Mouse (Mus musculus): ENCODE measurements around the gene Panx1. TPM values are rescaled to one million over a fixed set of nuclear protein-coding genes. Genes with fewer than 3 reads are reported as not detected.

The Panx1 gene
- total and polyA plus RNA-seq, 3 experiments: 0.49 TPM; not detected in 2

DNA sequence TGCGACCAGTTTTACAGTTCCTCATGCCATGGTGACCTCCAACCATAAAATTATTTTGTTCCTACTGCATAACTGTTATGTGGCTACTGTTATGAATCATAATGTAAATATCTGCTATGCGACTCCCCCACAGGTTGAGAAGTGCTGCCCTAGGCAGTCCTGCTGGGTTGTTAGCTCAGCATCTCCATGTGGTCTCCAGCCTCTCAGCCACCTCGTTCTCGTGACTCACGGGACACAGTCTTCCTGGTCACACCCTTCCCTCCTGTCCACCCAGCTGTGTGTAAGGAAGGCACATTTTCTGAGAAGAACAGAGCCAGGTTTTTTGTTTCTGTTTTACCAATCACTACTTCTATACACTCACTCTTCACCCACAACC lies 26.5 kb downstream of the Panx1 start:
- no peaks in the 10 kb centered on the region for H3K9me3 ChIP-seq (replicated peaks)
- peaks cover 2% of the 10 kb centered on the region; the same call in 1 of the 2 replicates for H3K27me3 ChIP-seq (ENCODE audit: insufficient read depth, low read length)
- H3K36me3 ChIP-seq (replicated peaks): no peaks in the 10 kb centered on the region
- H3K4me3 ChIP-seq (ENCODE audit: low read depth, low read length): no peak overlapping the region
- TF ChIP-seq POLR2AphosphoS5 (IDR thresholded peaks at IDR 0.05; ENCODE audit: insufficient replicate concordance, low read depth, low read length): no peak
- no peak for TF ChIP-seq CTCF (IDR thresholded peaks at IDR 0.05; ENCODE audit: low read depth, low read length)
- no peak for TF ChIP-seq GATA2 (IDR thresholded peaks at IDR 0.05; ENCODE audit: borderline replicate concordance, low read depth, low read length)
- no peaks in the 10 kb centered on the region for H3K4me1 ChIP-seq (ENCODE audit: insufficient read depth, low read depth, low read length)
- no peak for DNase-seq (ENCODE audit: low spot score)
- ATAC-seq (ENCODE audit: extremely low read depth, insufficient number of reproducible peaks, low FRiP score, poor library complexity, severe bottlenecking): no peak

DNA sequence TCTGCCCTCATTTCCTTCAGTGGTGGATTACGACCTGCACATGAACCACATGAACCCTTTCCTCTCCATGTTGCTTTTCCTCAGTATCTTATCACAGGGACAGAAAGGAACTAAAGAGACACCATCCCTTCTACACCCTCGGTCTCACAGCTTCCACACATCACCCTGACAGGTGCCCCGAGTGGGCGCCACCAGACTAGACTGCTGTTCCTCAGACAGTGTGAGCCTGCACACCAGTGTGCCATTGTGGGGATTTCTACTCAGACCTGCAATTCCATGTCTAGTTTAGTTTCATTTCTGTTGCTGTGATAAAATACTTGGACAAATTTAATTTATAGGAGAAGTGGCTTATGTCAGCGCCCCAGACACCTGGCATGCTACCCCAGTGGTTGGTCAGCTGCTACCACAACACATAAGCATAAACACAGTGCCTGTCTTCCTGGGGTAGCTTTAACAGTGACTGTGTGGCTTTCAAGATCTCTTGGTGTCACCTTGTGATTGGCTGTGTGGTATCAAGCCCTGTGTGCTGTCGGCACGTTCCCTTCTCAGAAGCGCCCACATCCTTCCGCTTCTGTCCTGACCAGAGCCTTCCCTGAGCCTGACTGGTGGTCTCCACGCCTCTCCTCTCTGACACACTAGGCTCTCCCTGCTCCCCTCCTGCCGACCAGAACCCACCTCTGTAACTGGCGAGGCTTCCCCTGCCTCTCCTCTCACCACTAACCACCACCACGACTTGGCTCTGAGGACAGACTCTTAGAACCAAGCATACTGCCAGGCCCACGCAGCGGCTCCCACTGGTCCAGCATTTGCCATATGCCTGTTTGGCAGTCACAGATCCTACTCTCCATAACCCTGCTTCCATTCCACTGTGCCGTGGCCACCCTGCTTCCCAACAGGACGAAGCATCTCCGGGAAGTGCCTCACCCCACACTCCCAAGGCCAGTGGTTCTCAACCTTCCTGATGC lies 27.2 kb downstream of the Panx1 start:
- no peaks in the 10 kb centered on the region for H3K4me1 ChIP-seq (ENCODE audit: insufficient read depth, low read depth, low read length)
- DNase-seq (ENCODE audit: low spot score) (no peak), ATAC-seq (ENCODE audit: extremely low read depth, insufficient number of reproducible peaks, low FRiP score, poor library complexity, severe bottlenecking) (no peak)
- no peaks in the 10 kb centered on the region for H3K36me3 ChIP-seq (replicated peaks)
- H3K4me3 ChIP-seq (ENCODE audit: low read depth, low read length): no peak overlapping the region
- H3K27me3 ChIP-seq (ENCODE audit: insufficient read depth, low read length): peaks cover 2% of the 10 kb centered on the region; the same call in 1 of the 2 replicates
- H3K9me3 ChIP-seq (replicated peaks): no peaks in the 10 kb centered on the region
- TF ChIP-seq POLR2AphosphoS5 (IDR thresholded peaks at IDR 0.05; ENCODE audit: insufficient replicate concordance, low read depth, low read length): no peak
- TF ChIP-seq CTCF (IDR thresholded peaks at IDR 0.05; ENCODE audit: low read depth, low read length): no peak
- TF ChIP-seq GATA1 (IDR thresholded peaks at IDR 0.05; ENCODE audit: borderline replicate concordance, low read length): no peak
- TF ChIP-seq GATA2 (IDR thresholded peaks at IDR 0.05; ENCODE audit: borderline replicate concordance, low read depth, low read length): no peak
- no peak for TF ChIP-seq TAL1 (conservative IDR thresholded peaks at IDR 0.05; ENCODE audit: low read depth, low read length)

GRCm38 (mm10) chr9:15015223-15015956 lies 29.9 kb downstream of the Panx1 start:
- Histone ChIP-seq H3K36me3 (replicated peaks) (no peaks in the 10 kb centered on the region), H3K4me1 (ENCODE audit: insufficient read depth, low read depth, low read length) (no peaks in the 10 kb centered on the region), H3K9me3 (replicated peaks) (no peaks in the 10 kb centered on the region), H3K27me3 (ENCODE audit: insufficient read depth, low read length) (no peaks in the 10 kb centered on the region; the same call in 1 of the 2 replicates), H3K4me3 (ENCODE audit: low read depth, low read length) (no peak overlapping the region)
- peak; percentile 26 for DNase-seq (ENCODE audit: low spot score)
- no peak for TF ChIP-seq GATA1 (IDR thresholded peaks at IDR 0.05; ENCODE audit: borderline replicate concordance, low read length)
- TF ChIP-seq CTCF (IDR thresholded peaks at IDR 0.05; ENCODE audit: low read depth, low read length): peak; percentile 67
- no peak; the same call in 1 of the 2 replicates for ATAC-seq (ENCODE audit: extremely low read depth, insufficient number of reproducible peaks, low FRiP score, poor library complexity, severe bottlenecking)

DNA sequence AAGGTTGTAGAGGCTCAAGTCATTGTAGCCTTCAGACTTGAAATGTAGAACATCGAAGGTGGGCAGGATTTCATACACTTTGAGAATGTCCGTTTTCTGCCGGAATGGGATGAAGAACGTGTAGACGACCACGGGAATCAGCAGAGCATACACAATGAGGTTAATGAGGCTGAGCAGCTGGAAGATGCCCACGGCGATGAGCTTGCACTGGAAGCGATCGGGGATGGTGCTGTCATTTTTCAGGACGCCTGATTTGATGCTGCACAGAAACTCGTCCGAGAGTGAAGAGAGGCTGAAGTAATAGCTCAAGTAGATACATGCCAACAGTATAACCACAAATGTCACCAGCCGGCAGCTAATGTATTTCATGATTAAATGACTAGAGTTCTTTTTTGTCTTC lies 37.7 kb downstream of the Panx1 start:
- DNase-seq (ENCODE audit: low spot score) (no peak), ATAC-seq (ENCODE audit: extremely low read depth, insufficient number of reproducible peaks, low FRiP score, poor library complexity, severe bottlenecking) (no peak)
- TF ChIP-seq GATA2 (IDR thresholded peaks at IDR 0.05; ENCODE audit: borderline replicate concordance, low read depth, low read length) (no peak), TAL1 (conservative IDR thresholded peaks at IDR 0.05; ENCODE audit: low read depth, low read length) (no peak), CTCF (IDR thresholded peaks at IDR 0.05; ENCODE audit: low read depth, low read length) (no peak), GATA1 (IDR thresholded peaks at IDR 0.05; ENCODE audit: borderline replicate concordance, low read length) (no peak), POLR2AphosphoS5 (IDR thresholded peaks at IDR 0.05; ENCODE audit: insufficient replicate concordance, low read depth, low read length) (no peak)
- no peaks in the 10 kb centered on the region for H3K4me1 ChIP-seq (ENCODE audit: insufficient read depth, low read depth, low read length)
- peaks cover 5% of the 10 kb centered on the region; the same call in 1 of the 2 replicates for H3K27me3 ChIP-seq (ENCODE audit: insufficient read depth, low read length)
- no peak overlapping the region for H3K4me3 ChIP-seq (ENCODE audit: low read depth, low read length)
- no peaks in the 10 kb centered on the region for H3K36me3 ChIP-seq (replicated peaks)
- H3K9me3 ChIP-seq (replicated peaks): no peaks in the 10 kb centered on the region

DNA sequence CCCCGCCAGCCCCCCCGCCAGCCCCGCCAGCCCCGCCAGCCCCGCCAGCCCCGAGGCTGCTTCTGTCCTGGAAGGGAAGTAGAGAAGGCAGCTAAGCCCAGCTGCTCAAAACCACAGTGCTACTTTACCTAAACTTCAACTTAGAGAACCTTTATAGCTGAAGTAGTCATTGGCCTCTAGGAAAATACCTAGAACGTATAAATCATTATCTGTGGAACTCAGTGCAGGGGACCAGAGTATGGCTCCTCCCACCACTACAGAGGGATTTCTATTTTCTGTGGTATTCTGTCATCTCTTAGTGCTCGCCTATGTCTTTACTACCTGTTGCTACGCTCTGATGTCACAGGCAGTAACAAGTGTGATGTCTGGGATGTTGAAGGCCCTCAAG lies 41.0 kb downstream of the Panx1 start:
- H3K9me3 ChIP-seq (replicated peaks): no peaks in the 10 kb centered on the region
- no peak for DNase-seq (ENCODE audit: low spot score)
- H3K4me3 ChIP-seq (ENCODE audit: low read depth, low read length): no peak overlapping the region
- no peak for TF ChIP-seq GATA1 (IDR thresholded peaks at IDR 0.05; ENCODE audit: borderline replicate concordance, low read length)
- H3K27me3 ChIP-seq (ENCODE audit: insufficient read depth, low read length): peaks cover 9% of the 10 kb centered on the region; the same call in 1 of the 2 replicates
- H3K4me1 ChIP-seq (ENCODE audit: insufficient read depth, low read depth, low read length): no peaks in the 10 kb centered on the region
- no peaks in the 10 kb centered on the region for H3K36me3 ChIP-seq (replicated peaks)
- no peak for ATAC-seq (ENCODE audit: extremely low read depth, insufficient number of reproducible peaks, low FRiP score, poor library complexity, severe bottlenecking)

- H3K9me3 ChIP-seq (replicated peaks): no peaks in the 10 kb centered on the region
- no peaks in the 10 kb centered on the region for H3K4me1 ChIP-seq (ENCODE audit: insufficient read depth, low read depth, low read length)
- ATAC-seq (ENCODE audit: extremely low read depth, insufficient number of reproducible peaks, low FRiP score, poor library complexity, severe bottlenecking) (no peak), DNase-seq (ENCODE audit: low spot score) (no peak)
- peaks cover 9% of the 10 kb centered on the region; the same call in 1 of the 2 replicates for H3K27me3 ChIP-seq (ENCODE audit: insufficient read depth, low read length)
- H3K4me3 ChIP-seq (ENCODE audit: low read depth, low read length): no peak overlapping the region
- no peaks in the 10 kb centered on the region for H3K36me3 ChIP-seq (replicated peaks)
- TF ChIP-seq GATA2 (IDR thresholded peaks at IDR 0.05; ENCODE audit: borderline replicate concordance, low read depth, low read length): no peak
- no peak for TF ChIP-seq GATA1 (IDR thresholded peaks at IDR 0.05; ENCODE audit: borderline replicate concordance, low read length)
- no peak for TF ChIP-seq POLR2AphosphoS5 (IDR thresholded peaks at IDR 0.05; ENCODE audit: insufficient replicate concordance, low read depth, low read length)
- no peak for TF ChIP-seq TAL1 (conservative IDR thresholded peaks at IDR 0.05; ENCODE audit: low read depth, low read length)
- no peak for TF ChIP-seq CTCF (IDR thresholded peaks at IDR 0.05; ENCODE audit: low read depth, low read length)
Observed at GRCm38 (mm10) chr9:15003676-15004297, 41.5 kb downstream of the Panx1 start.

Data from G1E (cell line).